Mouse (Mus musculus) regulatory T cell (primary cell): ENCODE measurements around the gene Ndufs8.

Experiments used
- in situ Hi-C: fragments of 300-600 bp; cut with MboI, MseI; formaldehyde crosslinking; loops from one replicate; pipeline ENCODE4 v1.15.1; 2025; ENCODE audit warnings: high pct_unique_total_duplicates

The Ndufs8 gene

GRCm38 (mm10) chr19:3931716-3932115 lies 19.1 kb upstream of the Ndufs8 start:
- in situ Hi-C loops = no loop called here

DNA sequence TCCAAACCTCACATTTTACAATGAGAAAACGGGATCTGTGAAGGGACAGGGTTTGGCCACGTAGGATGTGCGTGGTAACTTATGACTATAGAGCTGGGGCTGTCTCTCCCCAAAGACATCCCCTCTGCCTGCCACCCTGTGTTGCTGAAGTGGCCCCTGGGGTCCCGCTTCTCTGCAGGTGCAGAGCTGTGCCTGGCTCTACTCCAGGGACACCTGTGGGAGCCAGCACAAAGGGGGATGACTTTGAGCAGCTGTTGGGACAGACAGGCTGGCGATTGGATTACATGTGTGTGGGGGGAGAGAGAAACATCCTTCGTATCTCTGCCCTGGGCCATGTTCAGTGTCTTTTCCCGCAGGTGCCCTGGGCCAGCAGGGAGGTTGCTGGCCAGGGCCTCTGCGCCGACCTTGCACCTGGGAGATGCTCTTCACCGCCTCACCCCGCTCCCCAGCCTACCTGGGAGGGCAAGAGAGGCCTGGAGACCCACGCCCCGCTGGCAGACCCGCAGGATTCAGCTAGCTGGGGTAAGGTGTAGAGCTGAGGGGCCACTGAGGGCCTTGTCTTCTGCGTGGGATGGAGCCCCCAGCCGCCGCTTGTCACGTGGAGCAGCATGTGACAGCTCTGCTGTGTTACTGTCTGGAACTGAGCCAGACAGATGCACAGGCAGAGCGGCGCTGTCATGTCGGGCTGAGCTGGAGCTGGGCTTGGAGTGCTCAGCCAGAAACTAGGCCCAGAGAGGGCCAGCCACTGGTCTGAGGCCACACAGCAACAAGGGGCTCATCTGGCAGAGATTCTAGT lies 17.9 kb upstream of the Ndufs8 start:
- in situ Hi-C loops = no loop called here

- in situ Hi-C loops = no loop called here
These were observed 16.8 kb upstream of the Ndufs8 start, which contains the start of gene Aldh3b1 for GRCm38 (mm10) chr19:3929211-3929941. TSS of gene Aldh3b1 (minus strand) at chr19:3929808.

DNA sequence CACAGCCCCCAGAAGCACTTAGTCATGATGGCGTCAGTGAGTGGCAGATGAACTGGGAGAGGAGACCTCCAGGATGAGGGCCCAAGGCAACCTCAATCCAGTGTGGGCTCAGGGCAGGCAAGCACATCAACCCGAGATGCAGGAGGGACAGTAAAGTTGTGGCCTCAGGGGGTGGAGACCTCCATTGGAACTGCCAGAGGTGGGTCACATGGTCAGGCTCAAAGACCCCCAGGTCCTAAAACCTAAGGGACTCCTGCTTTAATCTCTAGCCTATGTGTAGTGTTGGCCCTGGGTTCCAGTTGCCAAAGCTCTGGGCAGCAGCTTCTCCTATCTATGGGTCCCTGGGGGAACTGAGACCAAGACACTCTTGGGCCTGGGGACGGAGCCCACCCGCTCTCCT lies 16.2 kb upstream of the Ndufs8 start:
- in situ Hi-C loops = no loop called here

DNA sequence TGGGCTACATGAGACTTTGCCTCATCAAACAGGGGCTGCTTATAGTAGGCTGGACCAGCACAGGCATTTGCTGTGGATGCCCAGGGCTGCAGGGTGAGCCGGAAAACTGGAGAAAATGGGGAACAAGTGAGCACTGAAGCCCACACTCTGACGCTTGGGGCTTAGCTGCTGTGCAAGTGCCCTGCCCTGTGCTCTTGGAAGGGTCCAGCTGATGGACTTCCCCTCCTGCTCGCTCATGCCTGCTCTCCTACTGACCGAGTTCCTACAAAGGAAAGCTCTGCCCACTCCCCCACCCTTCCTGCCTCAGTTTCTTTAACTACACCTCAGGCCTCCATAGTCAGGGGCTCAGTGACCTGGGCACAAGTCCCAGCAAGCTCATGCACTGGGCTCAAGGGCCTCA lies 15.4 kb upstream of the Ndufs8 start:
- in situ Hi-C loops = no loop called here

GRCm38 (mm10) chr19:3926685-3927084 lies 14.1 kb upstream of the Ndufs8 start:
- in situ Hi-C loops = no loop called here

- in situ Hi-C loops = no loop called here
These were observed 13.7 kb upstream of the Ndufs8 start for GRCm38 (mm10) chr19:3926279-3926678.

DNA sequence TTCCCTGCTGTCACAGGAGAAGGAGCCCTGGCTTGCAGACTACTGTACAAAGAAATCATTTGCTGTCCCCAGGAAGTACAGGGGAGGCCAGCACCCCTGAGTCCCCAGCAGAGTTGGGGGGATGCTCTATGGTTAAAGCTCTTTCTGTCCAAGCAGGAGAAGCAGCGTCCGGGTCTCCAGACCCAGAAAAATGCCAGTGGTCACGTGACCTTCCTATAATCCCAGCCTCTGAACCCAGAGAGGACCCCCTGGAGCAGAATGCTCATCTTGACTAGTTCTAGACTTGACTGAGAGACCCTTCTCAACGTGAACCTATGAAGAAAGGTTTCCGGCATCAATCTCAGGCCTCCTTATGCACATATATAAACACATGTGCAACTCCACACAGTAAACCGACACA lies 13.3 kb upstream of the Ndufs8 start:
- in situ Hi-C loops = no loop called here

GRCm38 (mm10) chr19:3924868-3925267 lies 12.3 kb upstream of the Ndufs8 start:
- in situ Hi-C loops = no loop called here

DNA sequence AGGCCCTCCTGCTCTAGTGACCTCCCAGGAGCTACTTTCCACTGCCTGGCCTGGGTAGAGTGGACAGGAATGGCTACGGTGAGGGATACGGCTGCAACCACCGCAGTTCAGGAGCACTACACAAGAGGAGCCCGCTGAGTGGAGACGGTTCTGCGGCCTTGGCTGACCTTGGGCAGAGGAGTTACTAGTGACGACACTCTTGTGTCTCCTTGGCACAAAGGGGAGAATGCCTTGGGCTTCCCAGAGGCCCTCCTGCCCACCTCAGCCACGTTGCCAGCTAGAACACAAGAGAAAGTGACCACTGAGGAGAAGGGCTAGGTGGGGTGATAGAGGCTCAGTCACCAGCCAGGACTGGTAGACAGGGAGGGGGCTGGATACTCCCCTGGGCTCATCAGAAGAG lies 11.6 kb upstream of the Ndufs8 start:
- in situ Hi-C loops = no loop called here

DNA sequence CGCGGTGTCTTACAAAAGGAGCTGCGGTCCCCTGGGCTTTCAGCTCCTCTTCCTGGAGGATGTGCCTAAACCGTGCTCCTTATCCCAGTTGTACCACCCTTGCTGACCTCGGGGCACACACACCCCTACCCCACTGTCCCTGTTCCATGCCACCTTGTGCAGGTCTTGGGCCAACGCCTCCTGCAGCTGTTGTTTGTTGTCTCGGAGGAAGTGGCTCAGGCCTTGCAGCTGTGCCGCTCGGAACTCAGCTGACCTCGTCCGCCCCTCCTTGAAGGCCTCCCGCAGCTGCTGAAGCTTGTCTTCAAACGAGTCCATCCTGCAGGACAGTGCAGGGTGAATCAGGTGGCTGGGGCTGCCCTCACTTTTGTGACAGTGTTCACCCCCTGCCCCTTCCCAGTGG lies 11.0 kb upstream of the Ndufs8 start:
- in situ Hi-C loops = no loop called here

DNA sequence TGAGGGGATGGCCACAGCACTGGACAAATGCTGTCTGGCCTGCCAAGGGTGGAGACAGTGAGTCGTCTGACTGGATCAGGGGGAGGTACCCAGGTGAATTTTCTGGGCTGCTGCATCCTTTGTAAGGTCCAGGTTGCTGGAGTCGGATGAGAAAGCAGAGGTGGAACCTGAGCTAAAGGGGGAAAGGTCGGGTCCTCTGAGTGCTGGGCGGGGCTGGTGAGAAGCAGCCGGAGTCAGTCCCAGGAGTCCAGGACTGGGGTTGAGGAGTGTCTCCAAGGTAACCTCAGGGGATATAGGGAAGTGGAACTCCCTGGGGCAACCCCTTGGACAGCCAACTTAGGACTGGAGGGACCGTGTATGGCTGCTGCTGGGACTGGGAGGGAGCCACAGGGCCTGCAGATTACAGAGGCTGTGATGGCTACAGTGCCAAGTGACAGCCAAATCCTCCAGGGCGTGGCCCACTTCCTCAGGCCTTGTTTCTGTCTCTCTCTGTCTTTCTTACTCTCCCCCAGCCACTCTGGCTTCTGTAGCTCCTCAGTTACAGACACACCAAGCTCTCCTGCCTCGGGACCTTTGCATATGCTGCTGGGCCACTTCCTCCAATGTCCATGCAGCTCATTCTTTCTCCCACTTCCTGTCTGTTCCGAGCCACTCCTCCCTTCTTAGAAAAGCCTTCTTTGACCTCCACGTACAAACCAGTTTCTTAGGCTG lies 10.2 kb upstream of the Ndufs8 start:
- in situ Hi-C loops = no loop called here

DNA sequence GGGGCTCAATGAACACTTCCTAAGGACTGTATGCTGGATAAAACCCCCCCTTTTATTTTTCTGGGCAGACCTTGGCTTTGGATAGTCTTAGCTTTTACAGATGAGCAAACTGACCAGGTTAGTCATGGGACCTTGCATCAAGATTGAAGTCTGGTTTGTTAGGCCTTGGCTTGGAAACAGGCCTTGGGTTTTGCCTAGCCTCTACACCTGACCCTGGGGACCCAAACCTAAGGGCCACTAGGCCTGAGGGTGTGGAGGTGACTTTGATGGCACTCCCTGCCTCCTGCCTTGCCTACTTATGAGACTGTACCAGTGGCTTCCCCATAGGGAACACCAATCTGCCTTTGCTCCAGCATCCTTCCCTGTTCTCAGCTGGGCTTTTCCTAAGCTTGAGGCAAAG lies 7.4 kb upstream of the Ndufs8 start:
- in situ Hi-C loops = loop anchor here (10.0 kb wide), 1 partner anchor 285 kb away; the partner anchor contains the start of gene Rad9a

DNA sequence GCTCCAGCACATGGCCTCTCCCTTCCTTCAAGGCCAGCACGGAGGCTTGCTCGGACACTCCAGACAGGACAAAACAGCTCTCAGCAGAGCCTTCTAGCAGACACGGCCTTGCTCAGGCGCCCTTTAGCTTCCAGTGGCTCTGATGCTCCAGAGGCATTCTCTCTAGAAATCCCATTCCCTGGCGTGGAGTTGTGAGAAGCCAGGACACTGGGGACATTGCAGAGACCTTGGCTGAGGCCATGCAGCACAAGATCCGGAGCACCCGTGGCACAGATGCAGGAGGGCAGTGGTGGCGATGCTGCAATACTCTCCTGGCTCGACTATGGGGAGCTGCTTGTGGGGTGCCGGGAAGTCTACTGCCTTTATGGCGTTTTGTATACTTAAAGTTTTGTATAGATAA lies 4.2 kb upstream of the Ndufs8 start:
- in situ Hi-C loops = loop anchor here (10.0 kb wide), 1 partner anchor 288 kb away; the partner anchor contains the start of gene Rad9a

GRCm38 (mm10) chr19:3914535-3914934 lies 2.0 kb upstream of the Ndufs8 start:
- in situ Hi-C loops = loop anchor here (10.0 kb wide), 1 partner anchor 290 kb away; the partner anchor contains the start of gene Rad9a

- in situ Hi-C loops = loop anchor here (10.0 kb wide), 1 partner anchor 291 kb away; the partner anchor contains the start of gene Rad9a
These were observed 1.1 kb upstream of the Ndufs8 start for GRCm38 (mm10) chr19:3913692-3914091.

GRCm38 (mm10) chr19:3910206-3910605 lies 2.4 kb downstream of the Ndufs8 start:
- in situ Hi-C loops = loop anchor here (10.0 kb wide), 1 partner anchor 295 kb away; the partner anchor contains the start of gene Rad9a

DNA sequence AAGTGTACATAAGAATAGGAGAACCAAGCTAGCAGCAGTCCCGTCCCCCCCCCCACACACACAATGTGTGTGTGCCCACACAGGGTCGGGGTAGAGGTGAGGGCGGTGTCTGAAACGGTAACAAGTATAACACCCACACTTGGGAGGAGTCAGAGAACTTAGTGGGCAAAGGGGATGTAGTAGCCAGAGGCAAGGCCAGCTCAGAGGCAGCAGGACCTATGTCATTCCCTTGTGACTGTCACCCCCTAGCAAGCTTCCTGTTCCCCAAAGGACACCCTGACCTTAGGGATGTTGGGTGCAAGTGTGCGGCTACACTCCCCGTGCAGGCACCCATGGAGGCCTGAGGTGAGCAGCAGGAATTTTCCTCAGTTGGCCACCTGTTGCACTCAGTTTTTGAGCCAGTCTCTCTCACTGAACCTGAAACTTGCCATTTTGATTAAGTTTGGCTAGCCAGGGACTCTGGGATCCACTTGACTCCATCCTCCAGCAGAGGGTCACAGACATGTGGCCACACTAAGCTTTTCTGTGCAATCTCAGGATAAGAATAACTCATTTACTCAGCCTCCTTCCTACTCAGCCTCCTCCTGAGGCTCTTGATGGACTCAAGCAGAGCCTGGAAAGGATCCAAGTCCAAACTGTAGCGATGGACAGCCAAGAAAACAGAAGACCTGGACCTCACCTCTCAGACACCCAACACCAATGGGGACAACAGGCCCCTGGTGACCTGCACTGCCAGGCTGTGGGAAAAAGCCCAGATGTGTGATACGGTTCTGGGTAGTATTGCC lies 4.5 kb downstream of the Ndufs8 start:
- in situ Hi-C loops = no loop called here

- in situ Hi-C loops = no loop called here
These were observed 5.5 kb downstream of the Ndufs8 start, which contains the start of gene Tcirg1 for GRCm38 (mm10) chr19:3906795-3907786. TSS of gene Tcirg1 (minus strand) at chr19:3907133.

DNA sequence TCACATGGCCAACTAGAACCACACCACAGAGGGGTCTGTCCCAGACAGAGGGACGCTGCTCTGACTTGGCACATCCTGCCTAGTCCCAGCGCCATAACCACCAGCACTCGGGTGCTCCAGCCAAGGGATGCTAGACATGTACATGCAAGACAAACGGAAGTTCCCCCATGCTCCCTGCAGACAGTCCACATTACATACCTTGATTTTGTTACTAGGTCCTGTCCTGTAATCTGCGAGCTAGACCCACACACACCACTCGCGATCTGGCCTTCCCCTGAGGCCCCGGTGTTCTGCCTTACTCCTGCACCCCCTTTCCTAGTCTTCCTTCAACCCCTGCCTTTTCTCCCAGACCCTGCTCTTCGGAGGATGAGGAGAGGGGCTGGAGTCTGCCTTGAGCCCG lies 6.2 kb downstream of the Ndufs8 start:
- in situ Hi-C loops = no loop called here
